Mouse (Mus musculus) ES-CJ7 (cell line): ENCODE measurements at regions not wholly inside any gene's neighbourhood (a gene's known extent, or its start where the extent isn't known, plus 50 kb on each side); places are given as distances from the start of the nearest gene placed in this dataset.

ENCODE experiments used
- DNase-seq: peaks from one replicate; pipeline ENCODE4 v3.0.0; 2011; ENCODE audit warnings: low read depth, low spot score

- no peak for DNase-seq
Measured at GRCm38 (mm10) chr13:26594313-26594712, 175.7 kb downstream of the Hdgfl1 start.

GRCm38 (mm10) chr13:26593750-26594149 is 176.2 kb downstream of the Hdgfl1 start:
- DNase-seq, result no peak

GRCm38 (mm10) chr13:26575890-26576543 is 193.9 kb downstream of the Hdgfl1 start:
- no peak for DNase-seq

GRCm38 (mm10) chr13:26569422-26569821 is 200.5 kb downstream of the Hdgfl1 start:
- no peak for DNase-seq

- no peak for DNase-seq
Measured at GRCm38 (mm10) chr13:26564941-26565862, 204.8 kb downstream of the Hdgfl1 start.

- DNase-seq, result peak; percentile 3
Measured at GRCm38 (mm10) chr13:26558366-26558765, 211.6 kb downstream of the Hdgfl1 start.

- DNase-seq, result no peak
Measured at GRCm38 (mm10) chr13:26554266-26554665, 215.7 kb downstream of the Hdgfl1 start.

GRCm38 (mm10) chr13:26552122-26552521 is 217.8 kb downstream of the Hdgfl1 start:
- DNase-seq, result no peak

GRCm38 (mm10) chr13:26538928-26539327 is 231.0 kb downstream of the Hdgfl1 start:
- no peak for DNase-seq

- DNase-seq, result no peak
Measured at GRCm38 (mm10) chr13:26536575-26536974, 233.4 kb downstream of the Hdgfl1 start.

- DNase-seq, result no peak
Measured at GRCm38 (mm10) chr13:26532761-26533160, 237.2 kb downstream of the Hdgfl1 start.

- no peak for DNase-seq
Measured at GRCm38 (mm10) chr13:26519054-26519453, 250.9 kb downstream of the Hdgfl1 start.

- DNase-seq, result no peak
Measured at GRCm38 (mm10) chr13:26518425-26518824, 251.5 kb downstream of the Hdgfl1 start.

- no peak for DNase-seq
Measured at GRCm38 (mm10) chr13:26517646-26518045, 252.3 kb downstream of the Hdgfl1 start.

- no peak for DNase-seq
Measured at GRCm38 (mm10) chr13:26510448-26510847, 259.5 kb downstream of the Hdgfl1 start.

- no peak for DNase-seq
Measured at GRCm38 (mm10) chr13:26509841-26510240, 260.1 kb downstream of the Hdgfl1 start.

- DNase-seq, result no peak
Measured at GRCm38 (mm10) chr13:26503744-26504143, 266.2 kb downstream of the Hdgfl1 start.

- no peak for DNase-seq
Measured at GRCm38 (mm10) chr13:26497086-26497485, 272.9 kb downstream of the Hdgfl1 start.

- DNase-seq, result no peak
Measured at GRCm38 (mm10) chr13:26495871-26496270, 274.1 kb downstream of the Hdgfl1 start.

- DNase-seq, result no peak
Measured at GRCm38 (mm10) chr13:26469343-26469742, 300.6 kb downstream of the Hdgfl1 start.

GRCm38 (mm10) chr13:26467526-26467925 is 302.4 kb downstream of the Hdgfl1 start:
- DNase-seq, result no peak

GRCm38 (mm10) chr13:26464523-26464922 is 305.4 kb downstream of the Hdgfl1 start:
- no peak for DNase-seq

GRCm38 (mm10) chr13:26464096-26464495 is 305.9 kb downstream of the Hdgfl1 start:
- no peak for DNase-seq
